Mouse (Mus musculus) liver, adult 10 weeks (tissue): ENCODE data around the gene Bcas2. TPM values are rescaled to one million over a fixed set of nuclear protein-coding genes. Genes with fewer than 3 reads are reported as not detected.

Experiments used
- polyA plus RNA-seq: library from polyadenylated mRNA; stranded (reverse); fragments of 350-450 nt; fragmentation: Illumina TruSeq; extraction: RNeasy Lipid Tissue Mini Kit (QIAGEN cat#74804); gene quantifications from one replicate; pipeline ENCODE4 v1.2.3, GENCODE M21; 2014; ENCODE audit warnings: low read depth, low replicate concordance

Bcas2 gene
- 53.1 TPM for polyA plus RNA-seq

GRCm38 (mm10) chr3:103171505-103172267 is at the start of gene Bcas2:
Gene Bcas2 (plus strand): TSS chr3:103171655.

Other genes with a start within 250 kb of the Bcas2 start
- gene Sycp1, start 235.6 kb upstream of the Bcas2 start, polyA plus RNA-seq: 0.32 TPM
- 6.9 TPM for gene Nr1h5, start 207.5 kb upstream of the Bcas2 start, polyA plus RNA-seq
- gene Sike1, start 175.9 kb upstream of the Bcas2 start, polyA plus RNA-seq: 11.2 TPM
- 254 TPM for gene Csde1, start 151.2 kb upstream of the Bcas2 start, polyA plus RNA-seq
- 19.1 TPM for gene Nras, start 113.4 kb upstream of the Bcas2 start, polyA plus RNA-seq
- gene Ampd1, start 97.6 kb upstream of the Bcas2 start, polyA plus RNA-seq: not detected
- gene Dennd2c, start 69.1 kb upstream of the Bcas2 start, polyA plus RNA-seq: 0.93 TPM
- gene Trim33, start 107.6 kb downstream of the Bcas2 start, polyA plus RNA-seq: 22.7 TPM